Mouse (Mus musculus): ENCODE results near the gene Dennd5a.
"Not testable (repeated sequence)": the region's sequence is repeated elsewhere in the genome, so short reads cannot be mapped to it uniquely, and the experiment has no call there.

Dennd5a gene

GRCm38 (mm10) chr7:109959716-109960612, at the start of gene Dennd5a:
Gene Dennd5a (minus strand): TSS chr7:109960470.
- peak; percentile 82 for DNase-seq

GRCm38 (mm10) chr7:110009084-110009483, 48.8 kb upstream of the Dennd5a start:
- no peak for DNase-seq

GRCm38 (mm10) chr7:110008513-110008912, 48.2 kb upstream of the Dennd5a start:
- DNase-seq, result no peak

GRCm38 (mm10) chr7:110006471-110007195, 46.4 kb upstream of the Dennd5a start:
- DNase-seq, result no peak

- no peak for DNase-seq
These were observed 45.7 kb upstream of the Dennd5a start for GRCm38 (mm10) chr7:110005976-110006375.

- peak; percentile 32 for DNase-seq
These were observed 42.7 kb upstream of the Dennd5a start for GRCm38 (mm10) chr7:110002968-110003367.

- no peak for DNase-seq
These were observed 41.8 kb upstream of the Dennd5a start for GRCm38 (mm10) chr7:110002092-110002491.

GRCm38 (mm10) chr7:109998388-109998787, 38.1 kb upstream of the Dennd5a start:
- no peak for DNase-seq

GRCm38 (mm10) chr7:109993157-109993959, 33.1 kb upstream of the Dennd5a start:
- DNase-seq, result no peak

- DNase-seq, result no peak
These were observed 31.0 kb upstream of the Dennd5a start for GRCm38 (mm10) chr7:109991286-109991685.

- DNase-seq, result not testable (repeated sequence)
These were observed 26.5 kb upstream of the Dennd5a start, which contains the start of gene Tmem41b for GRCm38 (mm10) chr7:109986775-109987174. Gene Tmem41b (minus strand): TSS chr7:109986929.

- peak; percentile 99 for DNase-seq
These were observed 25.9 kb upstream of the Dennd5a start for GRCm38 (mm10) chr7:109986133-109986669.

- peak; percentile 11 for DNase-seq
These were observed 25.4 kb upstream of the Dennd5a start for GRCm38 (mm10) chr7:109985661-109986132.

GRCm38 (mm10) chr7:109984608-109985007, 24.3 kb upstream of the Dennd5a start:
- not testable (repeated sequence) for DNase-seq

GRCm38 (mm10) chr7:109977131-109977530, 16.9 kb upstream of the Dennd5a start:
- not testable (repeated sequence) for DNase-seq

GRCm38 (mm10) chr7:109975966-109976715, 15.9 kb upstream of the Dennd5a start:
- DNase-seq, result no peak

- no peak for DNase-seq
These were observed 9.3 kb upstream of the Dennd5a start for GRCm38 (mm10) chr7:109969542-109969941.

GRCm38 (mm10) chr7:109968924-109969450, 8.7 kb upstream of the Dennd5a start:
- DNase-seq, result no peak

- DNase-seq, result peak; percentile 28
These were observed 7.7 kb upstream of the Dennd5a start for GRCm38 (mm10) chr7:109967805-109968579.

- DNase-seq, result no peak
These were observed 5.4 kb upstream of the Dennd5a start for GRCm38 (mm10) chr7:109965658-109966057.
